Mouse (Mus musculus) lung, adult 2 months (tissue): ENCODE data around the gene Nxph4. TPM values are rescaled to one million over a fixed set of nuclear protein-coding genes. Genes with fewer than 3 reads are reported as not detected.
A peak's percentile ranks its signal among the peaks of the same experiment; 100 is the strongest.

Experiments used
- DNase-seq: peaks from one replicate; pipeline ENCODE4 v3.0.0; 2022
- H3K4me1 ChIP-seq: fragments of 200-500 bp; 2 replicates; pipeline ENCODE4 v1.6.1; 2011; ENCODE audit warnings: low read length; ENCODE audit not compliant: control insufficient read depth, insufficient read depth
- H3K4me3 ChIP-seq: fragments of 200-500 bp; replicated peaks from 2 replicates; pipeline ENCODE3; 2011; ENCODE audit warnings: low read depth, mild to moderate bottlenecking, control low read depth, low read length; ENCODE audit errors: extremely low read depth
- CTCF ChIP-seq: fragments of 200-500 bp; IDR thresholded peaks from 2 replicates; pipeline ENCODE4 v1.5.1; 2011; ENCODE audit warnings: mild to moderate bottlenecking, low read length, control low read depth; ENCODE audit not compliant: insufficient read depth
- POLR2A ChIP-seq: fragments of 200-500 bp; IDR thresholded peaks from 2 replicates; pipeline ENCODE4 v1.6.1; 2011; ENCODE audit warnings: low read depth, mild to moderate bottlenecking, control low read depth, low read length, borderline replicate concordance; ENCODE audit errors: extremely low read depth
- WGBS: fragments of 180-500 bp; shearing (Covaris S2); methylation state at CpG from one replicate; pipeline ENCODE4 v1.1.7; 2018; 5-methylcytosine and 5-hydroxymethylcytosine counted together
- polyA plus RNA-seq: library from polyadenylated mRNA; depleted of rRNA; stranded (reverse); fragments of >200 nt; gene quantifications from 2 replicates; pipeline ENCODE4 v1.2.3, GENCODE M21; 2012

Gene Nxph4
- polyA plus RNA-seq, 1 experiment = 0.24 TPM

DNA sequence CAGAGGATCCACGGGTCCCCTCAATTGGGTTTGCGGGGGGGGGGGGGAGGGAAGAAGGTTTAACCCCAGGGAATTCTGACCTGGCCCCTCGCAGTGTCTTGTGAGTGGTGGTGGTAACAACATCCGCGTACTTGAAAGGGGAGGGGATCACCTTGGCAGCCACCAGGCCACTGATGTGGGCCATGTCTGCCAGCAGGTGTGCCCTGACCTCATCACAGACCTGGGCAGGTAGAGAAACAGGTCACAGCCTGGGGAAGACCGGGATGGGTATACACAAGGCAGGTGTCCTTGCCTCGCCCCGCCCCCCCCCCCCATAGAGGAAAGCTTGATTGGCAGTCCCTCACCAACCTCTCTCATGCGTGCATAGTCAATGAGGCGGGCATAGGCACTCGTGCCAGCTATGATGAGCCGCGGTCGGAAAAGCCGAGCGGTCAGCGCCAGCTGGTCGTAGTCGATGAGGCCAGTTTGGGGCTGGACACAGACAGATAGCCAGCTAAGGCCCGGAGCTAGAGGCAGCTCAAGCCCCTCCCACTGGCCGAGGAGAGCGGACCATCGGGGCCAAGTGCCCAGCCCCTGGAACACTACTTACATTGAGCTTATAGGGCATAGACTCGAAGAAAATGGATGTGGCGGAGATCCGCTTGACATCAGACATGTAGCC is 15.2 kb downstream of the Nxph4 start:
- H3K4me3 ChIP-seq = no peak overlapping the region
- DNase-seq = no peak
- H3K4me1 ChIP-seq = peaks cover 3% of the 10 kb centered on the region
- TF ChIP-seq POLR2A = no peak
- no peak for TF ChIP-seq CTCF
- 94% methylated on average over 26 of the region's 26 CpGs for WGBS

DNA sequence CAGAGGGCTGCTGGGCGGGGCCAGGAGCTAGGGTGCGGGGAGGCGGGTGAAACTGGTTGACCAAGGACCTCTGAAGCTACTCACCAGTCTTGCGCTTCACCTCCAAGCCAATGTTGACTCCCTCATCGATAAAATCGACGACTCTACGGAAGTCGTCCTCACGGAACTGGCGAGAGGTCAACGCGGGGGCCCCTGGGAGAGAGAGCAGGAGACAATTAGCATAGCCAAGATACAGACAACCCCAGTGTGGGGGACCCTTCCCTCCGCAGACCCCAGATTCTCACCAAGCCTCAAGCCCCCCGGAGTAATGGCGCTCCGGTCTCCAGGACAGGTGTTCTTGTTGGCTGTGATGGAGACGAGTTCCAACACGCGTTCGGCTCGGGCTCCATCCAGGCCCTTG is 16.4 kb downstream of the Nxph4 start:
- WGBS = 92% methylated on average over 22 of the region's 22 CpGs
- Histone ChIP-seq H3K4me3 (no peak overlapping the region), H3K4me1 (peaks cover 3% of the 10 kb centered on the region)
- no peak for TF ChIP-seq CTCF
- no peak for TF ChIP-seq POLR2A
- no peak for DNase-seq

DNA sequence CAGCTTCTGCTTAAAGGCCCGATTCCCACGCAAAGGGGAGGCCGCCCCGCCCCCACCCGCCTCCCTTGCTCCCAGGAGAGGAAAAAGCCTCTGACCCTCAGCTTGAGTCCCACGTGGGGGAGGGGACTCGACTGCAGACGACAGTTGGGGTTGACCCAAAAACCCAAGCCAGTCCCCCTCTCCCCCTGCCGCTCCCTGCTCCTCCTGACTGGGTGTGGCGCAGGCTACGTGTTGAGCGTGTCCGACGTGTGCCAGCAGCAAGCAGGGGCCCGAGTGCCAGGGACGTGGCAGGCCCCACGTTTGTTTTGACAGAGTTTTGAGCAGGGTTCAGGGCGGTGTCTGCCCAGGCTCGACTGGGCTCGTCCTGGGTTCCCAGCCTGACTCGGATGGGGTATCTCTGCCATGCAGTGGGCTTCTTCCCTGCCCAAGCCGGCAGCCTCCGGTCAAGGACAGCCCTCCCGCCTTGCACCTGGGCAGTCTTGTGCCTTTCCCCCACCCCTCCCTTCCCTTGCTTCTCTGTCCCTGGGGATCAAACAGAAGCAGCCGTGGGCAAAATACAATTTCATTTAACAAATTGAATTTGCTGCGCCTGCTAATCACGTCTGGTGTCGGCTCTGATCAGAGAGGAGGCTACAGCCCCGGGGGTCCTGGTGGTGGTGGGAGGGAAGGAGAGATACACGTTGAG is 17.6 kb downstream of the Nxph4 start:
- 28% methylated on average over 30 of the region's 30 CpGs for WGBS
- no peak overlapping the region for H3K4me3 ChIP-seq
- H3K4me1 ChIP-seq = peaks cover 5% of the 10 kb centered on the region
- no peak for TF ChIP-seq POLR2A
- TF ChIP-seq CTCF = no peak
- no peak for DNase-seq

DNA sequence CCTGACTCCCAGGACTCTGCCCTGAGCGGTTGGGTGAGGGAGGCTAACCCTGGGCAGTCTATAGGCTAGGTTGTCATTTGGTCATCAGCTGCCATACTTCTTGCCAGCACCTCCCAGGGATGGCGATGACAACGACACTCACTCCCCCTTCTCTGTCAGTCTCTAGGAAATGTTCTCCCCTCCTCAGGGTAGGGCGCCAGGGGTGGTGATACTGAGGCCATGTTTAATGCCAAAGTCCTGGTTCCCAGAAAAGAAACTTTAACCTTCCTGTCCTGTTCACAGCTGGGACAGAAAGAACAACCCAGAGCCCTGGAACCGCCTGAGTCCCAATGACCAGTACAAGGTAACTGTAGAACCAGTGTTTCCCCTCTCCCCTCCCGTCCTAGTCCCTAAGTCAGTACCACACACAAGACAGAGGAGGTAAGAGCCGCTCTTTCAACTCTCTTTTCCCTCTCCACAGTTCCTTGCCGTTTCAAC is 18.3 kb downstream of the Nxph4 start:
- no peak overlapping the region for H3K4me3 ChIP-seq
- WGBS = 50% methylated on average over 8 of the region's 8 CpGs
- H3K4me1 ChIP-seq = peaks cover 5% of the 10 kb centered on the region
- no peak for TF ChIP-seq CTCF
- no peak for TF ChIP-seq POLR2A
- no peak for DNase-seq

DNA sequence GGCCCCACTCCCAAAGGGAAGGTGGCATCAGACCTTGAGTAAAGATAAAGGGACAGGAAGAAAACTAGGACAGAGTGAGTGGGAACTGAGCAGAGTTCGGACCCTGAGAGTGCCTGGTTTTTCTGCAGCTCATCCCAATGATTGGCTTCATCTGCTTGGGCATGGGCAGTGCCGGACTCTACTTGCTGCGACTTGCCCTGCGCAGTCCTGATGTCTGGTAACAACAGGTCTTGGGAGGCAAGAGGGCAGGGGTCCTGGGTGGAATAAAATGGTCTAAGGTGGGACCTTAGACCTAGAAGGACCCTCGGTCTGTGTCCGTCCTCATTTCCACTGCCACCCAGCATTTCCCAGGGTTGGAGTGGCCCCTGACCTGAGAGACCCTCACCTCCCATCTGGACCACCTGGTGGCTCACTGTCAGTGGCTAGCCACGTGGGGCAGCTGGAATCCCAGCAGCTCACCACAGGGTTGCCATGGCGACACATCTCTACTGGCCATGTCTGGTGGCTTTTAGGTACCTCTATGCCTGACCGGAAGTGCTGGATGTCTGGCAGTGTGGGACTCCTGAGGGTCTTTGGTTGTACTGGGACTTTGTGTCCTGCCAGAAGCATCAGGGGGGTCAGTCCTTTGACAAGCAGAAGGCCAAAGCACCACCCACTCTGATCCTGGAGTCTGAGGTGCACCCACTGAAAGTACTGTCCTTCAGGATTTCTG is 18.9 kb downstream of the Nxph4 start:
- Histone ChIP-seq H3K4me3 (peak overlapping the region; percentile 48), H3K4me1 (peaks cover 5% of the 10 kb centered on the region)
- WGBS = 45% methylated on average over 9 of the region's 9 CpGs
- no peak for DNase-seq
- TF ChIP-seq POLR2A (no peak), CTCF (no peak)

DNA sequence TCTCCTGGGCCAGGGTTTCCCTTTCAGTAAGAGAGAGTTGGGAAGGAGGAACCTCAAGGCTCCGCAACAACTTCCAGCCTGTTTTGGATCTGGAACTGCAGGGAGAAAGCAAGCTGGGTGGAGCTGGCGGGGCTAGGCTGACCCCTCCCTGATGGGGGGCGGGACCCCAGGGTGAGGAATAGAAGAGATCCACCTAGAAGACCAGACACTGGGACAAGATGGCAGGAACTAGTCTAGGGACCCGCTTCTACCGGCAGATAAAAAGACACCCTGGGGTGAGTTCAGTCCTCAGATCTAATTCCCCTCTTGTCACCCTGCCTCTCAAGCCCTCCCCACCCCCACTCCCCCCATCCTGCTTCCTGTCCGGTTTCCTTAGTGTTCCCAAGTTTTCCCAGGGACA is 19.6 kb downstream of the Nxph4 start, which contains the start of gene Ndufa4l2:
Ndufa4l2 (plus strand) TSS at position 204 of the 400 bp plus-strand sequence.
- no peak for TF ChIP-seq POLR2A
- TF ChIP-seq CTCF = no peak
- H3K4me1 ChIP-seq = peaks cover 5% of the 10 kb centered on the region
- H3K4me3 ChIP-seq = peak within 1 kb of the TSS; percentile 48
- 22% methylated on average over 6 of the region's 6 CpGs for WGBS
- no peak for DNase-seq

DNA sequence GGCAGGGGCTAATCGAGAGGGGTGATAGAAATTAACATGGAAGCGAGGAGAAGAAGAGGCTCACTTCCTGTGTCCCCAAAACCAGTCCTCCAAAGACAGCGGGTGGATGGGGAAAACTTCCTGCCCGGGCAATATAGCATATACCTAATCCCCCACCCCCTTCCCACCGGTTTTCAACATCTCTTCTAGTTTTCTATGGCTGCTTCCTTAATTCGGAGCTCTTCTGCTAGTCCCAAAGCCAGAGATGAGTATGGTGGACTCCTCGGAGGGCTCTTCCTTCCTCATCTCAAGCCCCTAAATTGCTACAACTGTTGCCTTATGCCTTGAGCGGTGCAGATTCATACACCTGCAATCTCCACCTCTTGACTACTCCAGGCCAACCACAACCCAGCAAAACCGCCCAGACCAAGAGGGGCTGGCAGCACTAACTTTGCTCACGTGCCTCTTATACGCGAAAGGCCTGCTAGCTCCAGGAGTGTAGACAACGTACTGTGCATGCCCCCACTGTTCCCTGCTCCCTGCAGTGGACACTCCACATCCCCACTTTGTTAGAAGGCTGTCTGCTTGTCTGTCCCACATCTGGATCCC is 20.2 kb downstream of the Nxph4 start:
- TF ChIP-seq CTCF (no peak), POLR2A (no peak)
- peaks cover 5% of the 10 kb centered on the region for H3K4me1 ChIP-seq
- no peak overlapping the region for H3K4me3 ChIP-seq
- WGBS = 27% methylated on average over 13 of the region's 13 CpGs
- DNase-seq = no peak

DNA sequence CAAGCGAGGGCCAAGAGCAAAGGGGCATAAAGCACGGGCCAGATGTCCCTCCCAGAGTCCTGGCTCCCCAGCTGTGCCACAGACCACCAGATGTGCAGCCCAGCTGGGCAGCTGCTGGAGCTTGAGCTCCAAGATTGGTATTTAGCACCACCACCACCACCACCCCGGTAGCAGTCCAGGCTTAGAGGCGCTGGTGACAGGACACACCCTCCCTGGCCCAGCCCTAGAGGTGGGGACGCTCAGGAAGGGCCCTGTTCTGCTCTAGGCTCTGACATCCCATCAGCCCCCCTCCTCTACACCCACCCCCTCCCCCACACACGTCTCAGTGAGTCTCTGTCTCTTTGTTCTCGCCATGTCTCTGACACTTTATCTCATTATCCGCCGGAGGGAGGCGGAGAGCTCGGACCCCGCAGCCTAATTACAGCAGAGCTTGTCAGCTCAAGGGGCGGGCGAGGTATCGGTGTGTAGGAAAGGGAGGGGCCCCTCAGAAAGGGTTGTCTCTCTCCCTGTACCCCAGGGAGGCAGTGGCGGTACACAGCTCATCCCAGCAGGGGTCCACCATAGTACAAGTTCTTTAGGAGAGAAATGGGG is 20.8 kb downstream of the Nxph4 start:
- H3K4me3 ChIP-seq = no peak overlapping the region
- no peak for DNase-seq
- WGBS = 5% methylated on average over 16 of the region's 16 CpGs
- H3K4me1 ChIP-seq = peaks cover 5% of the 10 kb centered on the region
- TF ChIP-seq CTCF (no peak), POLR2A (no peak)

DNA sequence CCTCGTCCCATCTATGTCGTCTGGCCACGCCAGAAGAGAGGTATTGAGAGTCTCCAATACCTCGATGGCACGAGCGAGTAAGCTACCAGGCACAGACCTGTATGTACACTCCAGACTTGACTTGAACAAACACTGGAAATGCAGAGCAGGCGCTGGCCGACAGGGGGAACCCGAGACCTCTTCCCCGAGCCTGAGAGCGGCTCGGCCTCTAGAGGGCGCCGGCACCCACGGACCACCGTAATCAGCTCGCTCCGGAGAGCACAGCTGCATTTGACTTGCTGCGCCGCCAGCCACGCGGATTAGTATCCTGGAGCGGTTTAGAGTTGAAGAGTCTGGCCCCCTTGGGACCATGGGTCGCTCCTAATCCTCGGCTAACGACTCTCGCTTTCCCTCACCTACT is 21.5 kb downstream of the Nxph4 start:
- DNase-seq = peak; percentile 95
- Histone ChIP-seq H3K4me1 (peaks cover 5% of the 10 kb centered on the region), H3K4me3 (no peak overlapping the region)
- peak; percentile 97 for TF ChIP-seq CTCF
- TF ChIP-seq POLR2A = no peak
- WGBS = under 1% methylated on average over 27 of the region's 27 CpGs
